Mouse (Mus musculus) 3T3-L1 (cell line): ENCODE results near the gene Vps72.
"Not testable (repeated sequence)": the region's sequence is repeated elsewhere in the genome, so short reads cannot be mapped to it uniquely, and the experiment has no call there.

Experiments
- DNase-seq: peaks from one replicate; pipeline ENCODE4 v3.0.0-alpha.2; 2015; ENCODE audit warnings: low read depth, low spot score

The Vps72 gene

GRCm38 (mm10) chr3:95133680-95134101, 22.9 kb downstream of the Vps72 start, which contains the start of the genes Scnm1 and Lysmd1:
Gene Scnm1 (minus strand): TSS chr3:95134011.
Gene Lysmd1 (plus strand): TSS chr3:95134088.
- DNase-seq = peak; percentile 96

GRCm38 (mm10) chr3:95134133-95134532, 23.3 kb downstream of the Vps72 start:
- not testable (repeated sequence) for DNase-seq

- DNase-seq = peak; percentile 75
Observed at GRCm38 (mm10) chr3:95135023-95135422, 24.2 kb downstream of the Vps72 start.

- no peak for DNase-seq
Observed at GRCm38 (mm10) chr3:95135433-95136052, 24.7 kb downstream of the Vps72 start.

- DNase-seq = no peak
Observed at GRCm38 (mm10) chr3:95136336-95136735, 25.5 kb downstream of the Vps72 start.

GRCm38 (mm10) chr3:95139586-95140288, 28.9 kb downstream of the Vps72 start:
- DNase-seq = no peak

GRCm38 (mm10) chr3:95140289-95140595, 29.4 kb downstream of the Vps72 start:
- no peak for DNase-seq

- DNase-seq = no peak
Observed at GRCm38 (mm10) chr3:95140795-95141194, 30.0 kb downstream of the Vps72 start.

- no peak for DNase-seq
Observed at GRCm38 (mm10) chr3:95141474-95141873, 30.7 kb downstream of the Vps72 start.

GRCm38 (mm10) chr3:95141952-95142616, 31.3 kb downstream of the Vps72 start, which contains the start of gene Tnfaip8l2:
Gene Tnfaip8l2 (minus strand): TSS chr3:95142360.
- DNase-seq = no peak

- peak; percentile 91 for DNase-seq
Observed at GRCm38 (mm10) chr3:95142617-95143011, 31.8 kb downstream of the Vps72 start.

GRCm38 (mm10) chr3:95147924-95148323, 37.1 kb downstream of the Vps72 start:
- no peak for DNase-seq

GRCm38 (mm10) chr3:95153874-95154273, 43.1 kb downstream of the Vps72 start:
- DNase-seq = peak; percentile 48

GRCm38 (mm10) chr3:95159511-95159986, 48.7 kb downstream of the Vps72 start:
- peak; percentile 20 for DNase-seq

GRCm38 (mm10) chr3:95159987-95160963, 49.5 kb downstream of the Vps72 start, which contains the start of gene Sema6c:
Gene Sema6c (plus strand): TSS chr3:95160457.
- DNase-seq = peak; percentile 90

- DNase-seq = no peak
Observed at GRCm38 (mm10) chr3:95161041-95161551, 50.3 kb downstream of the Vps72 start.

- DNase-seq = no peak
Observed at GRCm38 (mm10) chr3:95161618-95162344, 51.0 kb downstream of the Vps72 start.

- DNase-seq = no peak
Observed at GRCm38 (mm10) chr3:95162345-95162628, 51.5 kb downstream of the Vps72 start.

- no peak for DNase-seq
Observed at GRCm38 (mm10) chr3:95163419-95164255, 52.8 kb downstream of the Vps72 start.

GRCm38 (mm10) chr3:95164256-95164550, 53.4 kb downstream of the Vps72 start:
- no peak for DNase-seq
